Mouse (Mus musculus) gastrocnemius, adult 8-10 months (tissue): Measurements from ENCODE around the gene Otx2. TPM values are rescaled to one million over a fixed set of nuclear protein-coding genes. Genes with fewer than 3 reads are reported as not detected.

ENCODE experiments used
- total RNA-seq, 4 experiments: library from RNA; stranded (reverse); gene quantifications; 2 replicates each; pipeline ENCODE4 v1.2.4; 2022

Otx2 gene
- total RNA-seq, 4 experiments from 2014 or later, result not detected

Other genes starting within 250 kb of the Otx2 start
- gene Tmem260, start 227.7 kb downstream of the Otx2 start, total RNA-seq, result 1 to 10 TPM; 2.9 to 4.3 (median 3.7) TPM